Comparison of ENCODE assay signal across 8 mouse cellular contexts in genomic region chr11:76570741-76571612, GRCm38 (mm10). TPM values are rescaled to one million over a fixed set of nuclear protein-coding genes. Genes with fewer than 3 reads are reported as not detected.
DNase-seq lines count a peak whose midpoint lies in the region; ATAC-seq lines count a peak whose summit lies in the region.

No protein-coding gene starts in this region.

- ATAC-seq in forebrain, embryonic 11.5 days (replicated peaks; ENCODE audit: low FRiP score) = peak; percentile 88
- peak; percentile 84 for ATAC-seq in intestine, embryonic 14.5 days (replicated peaks; ENCODE audit: low FRiP score, low TSS enrichment, low read depth)
- peak; percentile 56 for ATAC-seq in limb, embryonic 15.5 days (ENCODE audit: insufficient number of reproducible peaks, low FRiP score, low TSS enrichment, low read depth)
- ATAC-seq in neural tube, embryonic 15.5 days (ENCODE audit: low FRiP score) = peak; percentile 86
- ATAC-seq in activated CD4-positive, CD25-positive, alpha-beta regulatory T cell, adult 4 months = no peak

- peak overlapping the region; percentile 96 for H3K4me2 ChIP-seq in forebrain, embryonic 11.5 days (ENCODE audit: low read depth, low read length, severe bottlenecking)
- peak overlapping the region; percentile 98 for H3K4me2 ChIP-seq in intestine, embryonic 14.5 days (ENCODE audit: low read length)
- peak overlapping the region; percentile 97 for H3K4me2 ChIP-seq in limb, embryonic 15.5 days
- H3K4me2 ChIP-seq in neural tube, embryonic 15.5 days = peak overlapping the region; percentile 91

- H3K9ac ChIP-seq in forebrain, embryonic 11.5 days (ENCODE audit: low read length) = peak overlapping the region; percentile 81
- peak overlapping the region; percentile 72 for H3K9ac ChIP-seq in intestine, embryonic 14.5 days (ENCODE audit: low read length)
- H3K9ac ChIP-seq in limb, embryonic 15.5 days = peak overlapping the region; percentile 55
- peak overlapping the region; percentile 76 for H3K9ac ChIP-seq in neural tube, embryonic 15.5 days (replicated peaks)

- intact Hi-C loops in heart, postnatal 25 days (cut with DNase I) = no loop called here

- peak overlapping the region; percentile 87 for H3K27ac ChIP-seq in heart, embryonic 10.5 days
- H3K27ac ChIP-seq in forebrain, embryonic 11.5 days (ENCODE audit: low read depth, low read length) = no peak overlapping the region
- no peak overlapping the region for H3K27ac ChIP-seq in intestine, embryonic 14.5 days (ENCODE audit: low read depth)
- H3K27ac ChIP-seq in limb, embryonic 15.5 days = no peak overlapping the region
- H3K27ac ChIP-seq in neural tube, embryonic 15.5 days (replicated peaks) = peak overlapping the region; percentile 72

- H3K36me3 ChIP-seq in heart, embryonic 10.5 days = no peaks in the 10 kb centered on the region
- no peaks in the 10 kb centered on the region for H3K36me3 ChIP-seq in forebrain, embryonic 11.5 days (ENCODE audit: control insufficient read depth, insufficient read depth, low read length)
- H3K36me3 ChIP-seq in intestine, embryonic 14.5 days (ENCODE audit: control insufficient read depth, insufficient read depth, low read length) = no peaks in the 10 kb centered on the region
- no peaks in the 10 kb centered on the region for H3K36me3 ChIP-seq in limb, embryonic 15.5 days
- H3K36me3 ChIP-seq in neural tube, embryonic 15.5 days = no peaks in the 10 kb centered on the region

- peak overlapping the region; percentile 79 for H3K4me3 ChIP-seq in heart, embryonic 10.5 days
- H3K4me3 ChIP-seq in forebrain, embryonic 11.5 days (ENCODE audit: low read depth, low read length) = peak overlapping the region; percentile 62
- H3K4me3 ChIP-seq in intestine, embryonic 14.5 days (ENCODE audit: low read depth, low read length) = peak overlapping the region; percentile 64
- H3K4me3 ChIP-seq in limb, embryonic 15.5 days = peak overlapping the region; percentile 48
- peak overlapping the region; percentile 73 for H3K4me3 ChIP-seq in neural tube, embryonic 15.5 days (replicated peaks)

- DNase-seq in heart, embryonic 10.5 days (ENCODE audit: low spot score) = peak; percentile 78
- DNase-seq in heart, postnatal 25 days (ENCODE audit: low spot score) = no peak
- peak; percentile 71 for DNase-seq in ZHBTc4 (ENCODE audit: low read depth, low spot score)
- peak; percentile 84 for DNase-seq in forebrain, embryonic 11.5 days (ENCODE audit: low spot score)
- DNase-seq in intestine, embryonic 14.5 days (ENCODE audit: low spot score) = peak; percentile 85

- no peaks in the 10 kb centered on the region for H3K9me3 ChIP-seq in heart, embryonic 10.5 days
- H3K9me3 ChIP-seq in forebrain, embryonic 11.5 days (ENCODE audit: control insufficient read depth, low read length) = no peaks in the 10 kb centered on the region
- H3K9me3 ChIP-seq in intestine, embryonic 14.5 days (ENCODE audit: control insufficient read depth, low read length) = 0 out of 2 replicates have a peak, but pooled peaks cover 4% of the 10 kb centered on the region
- no peaks in the 10 kb centered on the region for H3K9me3 ChIP-seq in limb, embryonic 15.5 days
- no peaks in the 10 kb centered on the region for H3K9me3 ChIP-seq in neural tube, embryonic 15.5 days (replicated peaks)

- H3K4me1 ChIP-seq in heart, embryonic 10.5 days = peaks cover 18% of the 10 kb centered on the region
- H3K4me1 ChIP-seq in forebrain, embryonic 11.5 days (replicated peaks; ENCODE audit: control insufficient read depth, insufficient read depth, low read length) = peaks cover 9% of the 10 kb centered on the region
- H3K4me1 ChIP-seq in intestine, embryonic 14.5 days (replicated peaks; ENCODE audit: control insufficient read depth, insufficient read depth, low read length) = peaks cover 21% of the 10 kb centered on the region
- peaks cover 29% of the 10 kb centered on the region for H3K4me1 ChIP-seq in limb, embryonic 15.5 days
- H3K4me1 ChIP-seq in neural tube, embryonic 15.5 days = peaks cover 48% of the 10 kb centered on the region

- WGBS in heart, embryonic 10.5 days = under 1% methylated on average over 66 of the region's 66 CpGs
- under 1% methylated on average over 56 of the region's 66 CpGs for WGBS in forebrain, embryonic 11.5 days
- WGBS in intestine, embryonic 14.5 days = under 1% methylated on average over 65 of the region's 66 CpGs
- under 1% methylated on average over 60 of the region's 66 CpGs for WGBS in limb, embryonic 15.5 days
- under 1% methylated on average over 62 of the region's 66 CpGs for whole genome bisulfite sequencing in neural tube, embryonic 15.5 days

- H3K27me3 ChIP-seq in heart, embryonic 10.5 days (ENCODE audit: insufficient read depth, poor library complexity, severe bottlenecking) = peaks cover 66% of the 10 kb centered on the region
- H3K27me3 ChIP-seq in forebrain, embryonic 11.5 days (ENCODE audit: control insufficient read depth, insufficient read depth, low read length) = no peaks in the 10 kb centered on the region; the same call in 1 of the 2 replicates
- no peaks in the 10 kb centered on the region for H3K27me3 ChIP-seq in intestine, embryonic 14.5 days (replicated peaks; ENCODE audit: control insufficient read depth, insufficient read depth, low read length)
- H3K27me3 ChIP-seq in limb, embryonic 15.5 days = peaks cover 19% of the 10 kb centered on the region; the same call in 1 of the 2 replicates
- no peaks in the 10 kb centered on the region; the same call in 1 of the 2 replicates for H3K27me3 ChIP-seq in neural tube, embryonic 15.5 days (replicated peaks)

RNA-seq across cellular contexts. Expression of gene Abr, which starts 51.1 kb away (rescaled TPM):
- 32.8 and 33.7 TPM in 2 replicates for polyA plus RNA-seq in heart, embryonic 10.5 days (2016; fragmentation: Nextera tagmentation; extraction: Ambion mirVana)
- 10 to 100 TPM; 26.2 to 29.5 TPM for total RNA-seq in heart, postnatal 25 days (2021)
- 46.4 and 50.5 TPM in 2 replicates for polyA plus RNA-seq in forebrain, embryonic 11.5 days (2014; fragmentation: Nextera tagmentation; extraction: Ambion mirVana)
- 41.1 and 44.3 TPM in 2 replicates for polyA plus RNA-seq in intestine, embryonic 14.5 days (2014; fragmentation: Nextera tagmentation; extraction: Ambion mirVana)
- polyA plus RNA-seq in limb, embryonic 15.5 days (2015; fragmentation: Nextera tagmentation; extraction: Ambion mirVana) = 31.2 and 31.9 TPM in 2 replicates
- polyA plus RNA-seq in neural tube, embryonic 15.5 days (2015; fragmentation: Nextera tagmentation; extraction: Ambion mirVana) = 73.5 and 88.3 TPM in 2 replicates
- 10 to 100 TPM; 14.4 to 14.8 TPM for polyA plus RNA-seq in activated CD4-positive, CD25-positive, alpha-beta regulatory T cell, adult 4 months (2017; shearing (Covaris generic))

Comparison
In these comparisons a context has a peak if more than half of its experiments do, and no peak if none do; other contexts are left out.
1. H3K27ac ChIP-seq: peak in heart, embryonic 10.5 days (single experiment) and neural tube, embryonic 15.5 days (single experiment); none in forebrain, embryonic 11.5 days (single experiment), intestine, embryonic 14.5 days (single experiment) and limb, embryonic 15.5 days (single experiment).
2. Peak in every context shown above with its lines, with median percentiles within 50 percentile points of each other: H3K4me3 ChIP-seq, H3K4me2 ChIP-seq and H3K9ac ChIP-seq.